Mouse (Mus musculus) heart, embryonic 11.5 days (tissue): ENCODE measurements around the gene Selplg. TPM values are rescaled to one million over a fixed set of nuclear protein-coding genes. Genes with fewer than 3 reads are reported as not detected.

Experiments
- ATAC-seq: fragments of 200-750 bp; cut with Nextera tagmentation; replicated peaks from 2 replicates; pipeline ENCODE4 v1.8.0; 2017; ENCODE audit warnings: moderate library complexity; ENCODE audit not compliant: insufficient number of reproducible peaks, low FRiP score, low TSS enrichment
- H3K27ac ChIP-seq: fragments of 300-500 bp; sonication (generic); 2 replicates; pipeline ENCODE4 v1.5.1; 2014; ENCODE audit warnings: mild to moderate bottlenecking, low read depth, low read length
- H3K27me3 ChIP-seq: fragments of 300-500 bp; sonication (generic); 2 replicates; pipeline ENCODE4 v1.6.1; 2014; ENCODE audit warnings: mild to moderate bottlenecking, low read length, mixed read lengths; ENCODE audit not compliant: control insufficient read depth, insufficient read depth
- H3K36me3 ChIP-seq: fragments of 300-500 bp; sonication (generic); 2 replicates; pipeline ENCODE4 v1.6.1; 2014; ENCODE audit warnings: mild to moderate bottlenecking, low read length, moderate library complexity, mixed read lengths; ENCODE audit not compliant: control insufficient read depth, insufficient read depth
- H3K4me1 ChIP-seq: fragments of 300-500 bp; sonication (generic); 2 replicates; pipeline ENCODE4 v1.6.1; 2014; ENCODE audit warnings: low read length; ENCODE audit not compliant: control insufficient read depth, insufficient read depth
- H3K4me2 ChIP-seq: fragments of 300-500 bp; sonication (generic); 2 replicates; pipeline ENCODE4 v1.6.1; 2014; ENCODE audit warnings: mild to moderate bottlenecking, moderate library complexity
- H3K4me3 ChIP-seq: fragments of 300-500 bp; sonication (generic); 2 replicates; pipeline ENCODE4 v1.5.1; 2014; ENCODE audit warnings: low read depth, low read length
- H3K9ac ChIP-seq: fragments of 300-500 bp; sonication (generic); 2 replicates; pipeline ENCODE4 v1.6.1; 2014; ENCODE audit warnings: mild to moderate bottlenecking, low read depth, low read length, moderate library complexity
- H3K9me3 ChIP-seq: fragments of 300-500 bp; sonication (generic); replicated peaks from 2 replicates; pipeline ENCODE4 v1.6.1; 2016; ENCODE audit warnings: low read length; ENCODE audit not compliant: control insufficient read depth
- WGBS: fragments of 180-500 bp; shearing (Covaris S2); extraction: QIAGEN DNeasy Blood & Tissue Kit; methylation state at CpG from one replicate; pipeline ENCODE4 v1.1.7; 2014; ENCODE audit not compliant: insufficient replicate concordance; 5-methylcytosine and 5-hydroxymethylcytosine counted together
- polyA plus RNA-seq: library from polyadenylated mRNA; unstranded; fragments of >200 nt; fragmentation: Nextera tagmentation; extraction: Ambion mirVana; gene quantifications from 2 replicates; pipeline ENCODE4 v1.2.1, GENCODE M21; 2014

Gene Selplg
- polyA plus RNA-seq, 1 experiment from 2014 or later: 1.5 TPM

- Histone ChIP-seq H3K27ac (peak overlapping the region; percentile 95), H3K9ac (peak overlapping the region; percentile 73), H3K4me3 (peak overlapping the region; percentile 32), H3K4me1 (peaks cover 74% of the 10 kb centered on the region), H3K36me3 (peaks cover 11% of the 10 kb centered on the region), H3K27me3 (no peaks in the 10 kb centered on the region), H3K4me2 (peak overlapping the region; percentile 60), H3K9me3 (no peaks in the 10 kb centered on the region)
- WGBS: 10% methylated on average over 14 of the region's 15 CpGs
- ATAC-seq: peak; percentile 77
Measured at GRCm38 (mm10) chr5:113872936-113873912, 40.8 kb upstream of the Selplg start.

- peak overlapping the region; percentile 39; the same call in 1 of the 2 replicates for H3K9ac ChIP-seq
- H3K27ac ChIP-seq: peak overlapping the region; percentile 95
- H3K36me3 ChIP-seq: peaks cover 11% of the 10 kb centered on the region
- peaks cover 75% of the 10 kb centered on the region for H3K4me1 ChIP-seq
- no peak for ATAC-seq
- H3K4me3 ChIP-seq: no peak overlapping the region
- WGBS: 76% methylated on average over 7 of the region's 7 CpGs
- no peaks in the 10 kb centered on the region for H3K9me3 ChIP-seq
- no peaks in the 10 kb centered on the region for H3K27me3 ChIP-seq
- no peak overlapping the region for H3K4me2 ChIP-seq
Measured at GRCm38 (mm10) chr5:113871903-113872548, 39.6 kb upstream of the Selplg start.

GRCm38 (mm10) chr5:113870393-113871040, 38.1 kb upstream of the Selplg start:
- peak overlapping the region; percentile 95 for H3K27ac ChIP-seq
- peaks cover 70% of the 10 kb centered on the region for H3K4me1 ChIP-seq
- 42% methylated on average over 21 of the region's 21 CpGs for WGBS
- no peak overlapping the region for H3K4me3 ChIP-seq
- H3K9me3 ChIP-seq: no peaks in the 10 kb centered on the region
- no peaks in the 10 kb centered on the region for H3K27me3 ChIP-seq
- peak overlapping the region; percentile 52 for H3K9ac ChIP-seq
- ATAC-seq: no peak
- peak overlapping the region; percentile 6; the same call in 1 of the 2 replicates for H3K4me2 ChIP-seq
- H3K36me3 ChIP-seq: peaks cover 4% of the 10 kb centered on the region; the same call in 1 of the 2 replicates

GRCm38 (mm10) chr5:113869132-113869531, 36.7 kb upstream of the Selplg start:
- Histone ChIP-seq H3K4me2 (no peak overlapping the region), H3K9ac (0 out of 2 replicates have a peak overlapping the region, but pooled peaks have one; percentile 1), H3K9me3 (no peaks in the 10 kb centered on the region), H3K4me1 (peaks cover 60% of the 10 kb centered on the region), H3K27ac (peak overlapping the region; percentile 35; the same call in 1 of the 2 replicates), H3K4me3 (no peak overlapping the region), H3K27me3 (no peaks in the 10 kb centered on the region), H3K36me3 (peaks cover 9% of the 10 kb centered on the region; the same call in 1 of the 2 replicates)
- ATAC-seq: peak; percentile 11; the same call in 1 of the 2 replicates
- WGBS: 66% methylated on average over 11 of the region's 11 CpGs

- Histone ChIP-seq H3K9me3 (no peaks in the 10 kb centered on the region), H3K36me3 (peaks cover 15% of the 10 kb centered on the region), H3K4me1 (peaks cover 26% of the 10 kb centered on the region), H3K4me2 (no peak overlapping the region), H3K27me3 (no peaks in the 10 kb centered on the region), H3K9ac (no peak overlapping the region), H3K4me3 (no peak overlapping the region), H3K27ac (no peak overlapping the region)
- 73% methylated on average over 6 of the region's 6 CpGs for WGBS
- no peak for ATAC-seq
Measured at GRCm38 (mm10) chr5:113864992-113865391, 32.5 kb upstream of the Selplg start.

- no peak overlapping the region for H3K4me2 ChIP-seq
- H3K27me3 ChIP-seq: no peaks in the 10 kb centered on the region
- 96% methylated on average over 12 of the region's 12 CpGs for WGBS
- no peak overlapping the region for H3K27ac ChIP-seq
- H3K4me3 ChIP-seq: no peak overlapping the region
- no peak overlapping the region for H3K9ac ChIP-seq
- no peak for ATAC-seq
- H3K4me1 ChIP-seq: peaks cover 23% of the 10 kb centered on the region
- H3K36me3 ChIP-seq: peaks cover 15% of the 10 kb centered on the region
- no peaks in the 10 kb centered on the region for H3K9me3 ChIP-seq
Measured at GRCm38 (mm10) chr5:113863994-113864393, 31.6 kb upstream of the Selplg start.

- Histone ChIP-seq H3K27me3 (no peaks in the 10 kb centered on the region), H3K9me3 (no peaks in the 10 kb centered on the region), H3K36me3 (peaks cover 15% of the 10 kb centered on the region), H3K4me3 (no peak overlapping the region), H3K4me1 (peaks cover 24% of the 10 kb centered on the region), H3K4me2 (no peak overlapping the region), H3K27ac (no peak overlapping the region), H3K9ac (no peak overlapping the region)
- 90% methylated on average over 4 of the region's 4 CpGs for WGBS
- no peak for ATAC-seq
Measured at GRCm38 (mm10) chr5:113862418-113862817, 30.0 kb upstream of the Selplg start.

- no peak overlapping the region for H3K9ac ChIP-seq
- WGBS: 90% methylated on average over 8 of the region's 8 CpGs
- no peaks in the 10 kb centered on the region for H3K9me3 ChIP-seq
- no peak overlapping the region for H3K4me2 ChIP-seq
- H3K27me3 ChIP-seq: no peaks in the 10 kb centered on the region
- H3K27ac ChIP-seq: no peak overlapping the region
- no peak for ATAC-seq
- H3K4me3 ChIP-seq: no peak overlapping the region
- H3K4me1 ChIP-seq: peaks cover 35% of the 10 kb centered on the region
- H3K36me3 ChIP-seq: peaks cover 15% of the 10 kb centered on the region
Measured at GRCm38 (mm10) chr5:113861294-113861693, 28.9 kb upstream of the Selplg start.
